Mouse (Mus musculus) urinary bladder, postnatal 4 days (tissue): ENCODE measurements at regions not wholly inside any gene's neighbourhood (a gene's known extent, or its start where the extent isn't known, plus 50 kb on each side); places are given as distances from the start of the nearest gene placed in this dataset.

Source experiments
- DNase-seq, 2 experiments: peaks; one replicate each; pipeline ENCODE4 v3.0.0; 2021 to 2022; ENCODE audit warnings: low spot score in 2 of 2

- no peak for DNase-seq
These were observed 75.3 kb upstream of the Igfbp7 start for GRCm38 (mm10) chr5:77483053-77483717.

GRCm38 (mm10) chr5:77481811-77482210, 74.0 kb upstream of the Igfbp7 start:
- DNase-seq = no peak

GRCm38 (mm10) chr5:77477794-77478193, 70.0 kb upstream of the Igfbp7 start:
- no peak for DNase-seq

GRCm38 (mm10) chr5:77473896-77474486, 66.2 kb upstream of the Igfbp7 start:
- no peak for DNase-seq

GRCm38 (mm10) chr5:77469236-77469766, 61.5 kb upstream of the Igfbp7 start:
- no peak for DNase-seq

GRCm38 (mm10) chr5:77468467-77468866, 60.6 kb upstream of the Igfbp7 start:
- DNase-seq = peak; percentile 51 to 73

- DNase-seq = peak; percentile 53 to 78
These were observed 57.2 kb upstream of the Igfbp7 start for GRCm38 (mm10) chr5:77464851-77465548.

- peak; percentile 86 to 95 for DNase-seq
These were observed 52.3 kb upstream of the Igfbp7 start for GRCm38 (mm10) chr5:77459896-77460717.
